Mouse (Mus musculus) bone marrow macrophage, adult 2 months (primary cell): Measurements from ENCODE around the gene Tmem60. TPM values are rescaled to one million over a fixed set of nuclear protein-coding genes. Genes with fewer than 3 reads are reported as not detected.
A peak's percentile ranks its signal among the peaks of the same experiment; 100 is the strongest.

Source experiments
- H3K27ac ChIP-seq: 2 replicates; pipeline ENCODE4 v1.5.1; 2012; ENCODE audit warnings: low read depth, low read length; ENCODE audit not compliant: insufficient read depth
- H3K4me1 ChIP-seq: 2 replicates; pipeline ENCODE4 v1.6.1; 2012; ENCODE audit warnings: low read length; ENCODE audit not compliant: control insufficient read depth, insufficient read depth
- H3K4me3 ChIP-seq: 2 replicates; pipeline ENCODE4 v1.5.1; 2012; ENCODE audit warnings: mild to moderate bottlenecking, low read length, moderate library complexity; ENCODE audit not compliant: insufficient read depth
- CTCF ChIP-seq: IDR thresholded peaks from 2 replicates; pipeline ENCODE4 v1.5.1; 2012; ENCODE audit warnings: low read depth, mild to moderate bottlenecking, low read length, moderate library complexity
- POLR2A ChIP-seq: IDR thresholded peaks from 2 replicates; pipeline ENCODE4 v1.6.1; 2012; ENCODE audit warnings: mild to moderate bottlenecking, low read depth, low read length, borderline replicate concordance
- polyA plus RNA-seq: library from polyadenylated mRNA; stranded (reverse); fragments of >200 nt; gene quantifications from 2 replicates; pipeline ENCODE4 v1.2.4, GENCODE M21; 2012; ENCODE audit not compliant: missing spikeins, insufficient read depth, insufficient read length

Gene Tmem60
- polyA plus RNA-seq, 1 experiment = 30.9 TPM

GRCm38 (mm10) chr5:20905437-20905836 is 23.4 kb downstream of the Tmem60 start:
- TF ChIP-seq CTCF (no peak), POLR2A (no peak)
- Histone ChIP-seq H3K27ac (no peak overlapping the region), H3K4me3 (no peak overlapping the region), H3K4me1 (no peaks in the 10 kb centered on the region)

GRCm38 (mm10) chr5:20906191-20906590 is 24.2 kb downstream of the Tmem60 start:
- no peak for TF ChIP-seq POLR2A
- TF ChIP-seq CTCF = no peak
- Histone ChIP-seq H3K27ac (no peak overlapping the region), H3K4me1 (no peaks in the 10 kb centered on the region), H3K4me3 (no peak overlapping the region)

- Histone ChIP-seq H3K4me3 (no peak overlapping the region), H3K4me1 (no peaks in the 10 kb centered on the region), H3K27ac (no peak overlapping the region)
- TF ChIP-seq CTCF (no peak), POLR2A (no peak)
Observed at GRCm38 (mm10) chr5:20911741-20912140, 29.8 kb downstream of the Tmem60 start.

GRCm38 (mm10) chr5:20913372-20914275 is 31.6 kb downstream of the Tmem60 start:
- H3K27ac ChIP-seq = no peak overlapping the region
- peaks cover 4% of the 10 kb centered on the region; the same call in 1 of the 2 replicates for H3K4me1 ChIP-seq
- no peak overlapping the region for H3K4me3 ChIP-seq
- TF ChIP-seq POLR2A = no peak
- peak; percentile 23; the same call in 1 of the 2 replicates for TF ChIP-seq CTCF

- TF ChIP-seq CTCF (no peak), POLR2A (no peak)
Observed at GRCm38 (mm10) chr5:20918967-20919366, 37.0 kb downstream of the Tmem60 start.

GRCm38 (mm10) chr5:20919566-20919965 is 37.6 kb downstream of the Tmem60 start:
- TF ChIP-seq POLR2A (no peak), CTCF (no peak)
- Histone ChIP-seq H3K4me3 (no peak overlapping the region), H3K27ac (no peak overlapping the region), H3K4me1 (peaks cover 5% of the 10 kb centered on the region)

More at GRCm38 (mm10) chr5:20918967-20919366, 37.0 kb downstream of the Tmem60 start:
- Histone ChIP-seq H3K27ac (no peak overlapping the region), H3K4me1 (peaks cover 4% of the 10 kb centered on the region; the same call in 1 of the 2 replicates), H3K4me3 (no peak overlapping the region)

GRCm38 (mm10) chr5:20924608-20925007 is 42.6 kb downstream of the Tmem60 start:
- Histone ChIP-seq H3K4me1 (peaks cover 7% of the 10 kb centered on the region), H3K27ac (no peak overlapping the region), H3K4me3 (no peak overlapping the region)
- TF ChIP-seq CTCF (no peak), POLR2A (no peak)

GRCm38 (mm10) chr5:20925451-20925850 is 43.5 kb downstream of the Tmem60 start:
- TF ChIP-seq CTCF (no peak), POLR2A (no peak)
- Histone ChIP-seq H3K27ac (no peak overlapping the region), H3K4me1 (peaks cover 15% of the 10 kb centered on the region), H3K4me3 (no peak overlapping the region)

- H3K4me1 ChIP-seq = peaks cover 35% of the 10 kb centered on the region
- TF ChIP-seq CTCF (no peak), POLR2A (no peak)
- H3K4me3 ChIP-seq = no peak overlapping the region
- no peak overlapping the region for H3K27ac ChIP-seq
Observed at GRCm38 (mm10) chr5:20929669-20930151, 47.7 kb downstream of the Tmem60 start.

- TF ChIP-seq CTCF (no peak), POLR2A (no peak)
- peaks cover 39% of the 10 kb centered on the region for H3K4me1 ChIP-seq
- no peak overlapping the region for H3K27ac ChIP-seq
Observed at GRCm38 (mm10) chr5:20930430-20930829, 48.4 kb downstream of the Tmem60 start.

More at GRCm38 (mm10) chr5:20930430-20930829, 48.4 kb downstream of the Tmem60 start:
- H3K4me3 ChIP-seq = no peak overlapping the region
